In genomic region chr12:79041436-79041835, GRCm38 (mm10) we compare ENCODE assay signal across 27 mouse cellular contexts. TPM values are rescaled to one million over a fixed set of nuclear protein-coding genes. Genes with fewer than 3 reads are reported as not detected.
DNase-seq lines count a peak whose midpoint lies in the region; ATAC-seq and TF ChIP-seq lines count a peak whose summit lies in the region.
"Had no signal": no experiment of that assay in that cellular context is flagged by ENCODE, and none has a peak within 500 bp of the region (broad histone marks: within the 10 kb centered on the region; RNA-seq: fewer than 3 reads in every experiment).

No protein-coding gene starts in this region.

- TF ChIP-seq EP300 in stomach, postnatal 0 days (optimal IDR thresholded peaks at IDR 0.05) = peak; percentile 49

- 0 out of 2 replicates have a peak, but pooled peaks have one; percentile 44 for ATAC-seq in megakaryocyte progenitor cell, adult 5-6 weeks (replicated peaks; ENCODE audit: poor library complexity)
- ATAC-seq in stomach, postnatal 0 days (ENCODE audit: low FRiP score, low TSS enrichment) = peak; percentile 90
- ATAC-seq in hindbrain, postnatal 0 days = no peak
- ATAC-seq in neural tube, embryonic 15.5 days (ENCODE audit: low FRiP score) = no peak
- ATAC-seq: activated CD4-positive, CD25-positive, alpha-beta regulatory T cell, adult 4 months; forebrain, embryonic 16.5 days had no signal

- H3K9ac ChIP-seq in stomach, postnatal 0 days (ENCODE audit: low read length) = no peak overlapping the region
- H3K9ac ChIP-seq in hindbrain, postnatal 0 days (replicated peaks; ENCODE audit: low read length) = no peak overlapping the region
- no peak overlapping the region for H3K9ac ChIP-seq in neural tube, embryonic 15.5 days (replicated peaks)
- H3K9ac ChIP-seq: embryonic facial prominence, embryonic 12.5 days; heart, embryonic 13.5 days; hindbrain, embryonic 14.5 days; limb, embryonic 15.5 days; midbrain, embryonic 12.5 days; neural tube, embryonic 12.5 days had no signal

- no peaks in the 10 kb centered on the region for H3K27me3 ChIP-seq in stomach, postnatal 0 days (ENCODE audit: control insufficient read depth, insufficient read depth, low read length)
- H3K27me3 ChIP-seq in hindbrain, postnatal 0 days (ENCODE audit: insufficient read depth, low read length) = no peaks in the 10 kb centered on the region
- no peaks in the 10 kb centered on the region for H3K27me3 ChIP-seq in neural tube, embryonic 15.5 days (replicated peaks)
- H3K27me3 ChIP-seq: CH12.LX; embryonic facial prominence, embryonic 12.5 days; limb, embryonic 15.5 days; midbrain, embryonic 12.5 days; neural tube, embryonic 12.5 days had no signal

- TF ChIP-seq POLR2A in lung, adult 2 months (IDR thresholded peaks at IDR 0.05; ENCODE audit: borderline replicate concordance, extremely low read depth, low read depth, low read length) = no peak

- no peak overlapping the region for H3K4me2 ChIP-seq in stomach, postnatal 0 days (replicated peaks; ENCODE audit: low read depth)
- H3K4me2 ChIP-seq in hindbrain, postnatal 0 days (ENCODE audit: low read depth, low read length) = no peak overlapping the region
- no peak overlapping the region for H3K4me2 ChIP-seq in neural tube, embryonic 15.5 days
- H3K4me2 ChIP-seq: embryonic facial prominence, embryonic 12.5 days; heart, embryonic 13.5 days; hindbrain, embryonic 14.5 days; limb, embryonic 15.5 days; midbrain, embryonic 12.5 days; neural tube, embryonic 12.5 days had no signal

- no peak for TF ChIP-seq CTCF in lung, adult 2 months (IDR thresholded peaks at IDR 0.05; ENCODE audit: insufficient read depth, low read length)
- TF ChIP-seq CTCF in stomach, postnatal 0 days (IDR thresholded peaks at IDR 0.05; ENCODE audit: low read depth) = no peak
- TF ChIP-seq CTCF in hindbrain, postnatal 0 days (IDR thresholded peaks at IDR 0.05; ENCODE audit: low read depth) = no peak

- no peaks in the 10 kb centered on the region for H3K9me3 ChIP-seq in stomach, postnatal 0 days (ENCODE audit: control insufficient read depth, low read length)
- H3K9me3 ChIP-seq in hindbrain, postnatal 0 days (ENCODE audit: low read length) = 0 out of 2 replicates have a peak, but pooled peaks cover 2% of the 10 kb centered on the region
- H3K9me3 ChIP-seq in neural tube, embryonic 15.5 days (replicated peaks) = no peaks in the 10 kb centered on the region
- H3K9me3 ChIP-seq: embryonic facial prominence, embryonic 12.5 days; heart, embryonic 13.5 days; limb, embryonic 15.5 days; midbrain, embryonic 12.5 days; neural tube, embryonic 12.5 days had no signal

- no peaks in the 10 kb centered on the region for H3K4me1 ChIP-seq in lung, adult 2 months (ENCODE audit: control insufficient read depth, insufficient read depth, low read length)
- H3K4me1 ChIP-seq in stomach, postnatal 0 days (replicated peaks; ENCODE audit: control insufficient read depth, insufficient read depth) = no peaks in the 10 kb centered on the region
- H3K4me1 ChIP-seq in hindbrain, postnatal 0 days (ENCODE audit: insufficient read depth, low read length) = no peaks in the 10 kb centered on the region
- H3K4me1 ChIP-seq in neural tube, embryonic 15.5 days = no peaks in the 10 kb centered on the region
- H3K4me1 ChIP-seq: embryonic facial prominence, embryonic 12.5 days; midbrain, embryonic 12.5 days; neural tube, embryonic 12.5 days had no signal

- peak overlapping the region; percentile 75 for H3K27ac ChIP-seq in stomach, postnatal 0 days (replicated peaks)
- no peak overlapping the region for H3K27ac ChIP-seq in hindbrain, postnatal 0 days
- H3K27ac ChIP-seq in neural tube, embryonic 15.5 days (replicated peaks) = no peak overlapping the region
- H3K27ac ChIP-seq: embryonic facial prominence, embryonic 12.5 days; heart, embryonic 13.5 days; hindbrain, embryonic 14.5 days; layer of hippocampus, adult 2 months; limb, embryonic 15.5 days; macrophage; midbrain, embryonic 12.5 days; neural tube, embryonic 12.5 days had no signal

- H3K4me3 ChIP-seq in lung, adult 2 months (replicated peaks; ENCODE audit: extremely low read depth, low read depth, low read length) = no peak overlapping the region
- H3K4me3 ChIP-seq in stomach, postnatal 0 days (ENCODE audit: low read depth, low read length) = no peak overlapping the region
- H3K4me3 ChIP-seq in hindbrain, postnatal 0 days (ENCODE audit: low read length) = no peak overlapping the region
- H3K4me3 ChIP-seq in neural tube, embryonic 15.5 days (replicated peaks) = no peak overlapping the region
- H3K4me3 ChIP-seq: embryonic facial prominence, embryonic 12.5 days; erythroblast, embryonic 14.5 days; heart, embryonic 13.5 days; layer of hippocampus, adult 2 months; limb, embryonic 15.5 days; midbrain, embryonic 12.5 days; neural tube, embryonic 12.5 days had no signal

- DNase-seq in lung, postnatal 25 days (ENCODE audit: low spot score) = peak; percentile 45
- no peak for DNase-seq in lung, adult 2 months
- peak; percentile 94 for DNase-seq in fat pad, adult 2 months (ENCODE audit: extremely low read depth, low read depth, low spot score)
- DNase-seq in stomach, postnatal 0 days (ENCODE audit: low spot score) = peak; percentile 28
- no peak for DNase-seq in hindbrain, postnatal 0 days (ENCODE audit: low spot score)
- DNase-seq in thymus, postnatal 10 days (ENCODE audit: low spot score in 2 of 2) = no peak
- DNase-seq: adrenal gland, postnatal 14 days; cerebellum, postnatal 10 days; kidney, adult 18-20 months; kidney, postnatal 10 days; spleen, adult 18-20 months; thymus, postnatal 25 days had no signal

- no peaks in the 10 kb centered on the region for H3K36me3 ChIP-seq in stomach, postnatal 0 days (ENCODE audit: control insufficient read depth, insufficient read depth, low read length)
- no peaks in the 10 kb centered on the region for H3K36me3 ChIP-seq in hindbrain, postnatal 0 days (ENCODE audit: insufficient read depth, low read length)
- H3K36me3 ChIP-seq in neural tube, embryonic 15.5 days = 0 out of 2 replicates have a peak, but pooled peaks cover 4% of the 10 kb centered on the region
- H3K36me3 ChIP-seq: embryonic facial prominence, embryonic 12.5 days; limb, embryonic 15.5 days had no signal

RNA-seq across cellular contexts. Expression of gene Plekhh1, which starts 12.5 kb away (rescaled TPM):
- polyA plus RNA-seq in lung, adult 2 months (2012; rRNA removed) = 8.9 and 9.3 TPM in 2 replicates
- 0.22 and 0.25 TPM in 2 replicates for total RNA-seq in megakaryocyte progenitor cell, adult 5-6 weeks (2015)
- 0.24 and 0.25 TPM in 2 replicates for total RNA-seq in megakaryocyte progenitor cell, adult 5-6 weeks (2017)
- polyA plus RNA-seq in stomach, postnatal 0 days (2015; fragmentation: Nextera tagmentation; extraction: Ambion mirVana) = 6.1 and 6.9 TPM in 2 replicates
- total RNA-seq in hindbrain, postnatal 0 days (2014; rRNA removed) = 5.5 and 5.9 TPM in 2 replicates
- 1.2 and 1.4 TPM in 2 replicates for polyA plus RNA-seq in hindbrain, postnatal 0 days (2015; fragmentation: Nextera tagmentation; extraction: Ambion mirVana)
- 2.0 and 2.7 TPM in 2 replicates for polyA plus RNA-seq in neural tube, embryonic 15.5 days (2015; fragmentation: Nextera tagmentation; extraction: Ambion mirVana)
- total RNA-seq: monocyte, adult 5-6 weeks had no signal
- polyA plus RNA-seq: erythroblast, embryonic 14.5 days had no signal

RNA-seq across cellular contexts. Expression of gene Tmem229b, which starts 34.0 kb away (rescaled TPM):
- polyA plus RNA-seq in lung, adult 2 months (2012; rRNA removed) = 15.4 and 18.6 TPM in 2 replicates
- 73.3 and 75.4 TPM in 2 replicates for total RNA-seq in megakaryocyte progenitor cell, adult 5-6 weeks (2015)
- total RNA-seq in megakaryocyte progenitor cell, adult 5-6 weeks (2017) = 84.1 and 102 TPM in 2 replicates
- 4.7 and 4.9 TPM in 2 replicates for polyA plus RNA-seq in stomach, postnatal 0 days (2015; fragmentation: Nextera tagmentation; extraction: Ambion mirVana)
- total RNA-seq in hindbrain, postnatal 0 days (2014; rRNA removed) = 192 and 214 TPM in 2 replicates
- polyA plus RNA-seq in hindbrain, postnatal 0 days (2015; fragmentation: Nextera tagmentation; extraction: Ambion mirVana) = 51.0 and 54.4 TPM in 2 replicates
- 62.5 and 65.9 TPM in 2 replicates for polyA plus RNA-seq in neural tube, embryonic 15.5 days (2015; fragmentation: Nextera tagmentation; extraction: Ambion mirVana)

RNA-seq across cellular contexts. Expression of gene Pigh, which starts 48.0 kb away (rescaled TPM):
- polyA plus RNA-seq in lung, adult 2 months (2012; rRNA removed) = 12.9 and 15.0 TPM in 2 replicates
- 17.1 and 18.2 TPM in 2 replicates for total RNA-seq in megakaryocyte progenitor cell, adult 5-6 weeks (2015)
- total RNA-seq in megakaryocyte progenitor cell, adult 5-6 weeks (2017) = 13.2 and 15.8 TPM in 2 replicates
- 18.8 and 20.3 TPM in 2 replicates for polyA plus RNA-seq in stomach, postnatal 0 days (2015; fragmentation: Nextera tagmentation; extraction: Ambion mirVana)
- total RNA-seq in hindbrain, postnatal 0 days (2014; rRNA removed) = 25.0 and 41.9 TPM in 2 replicates
- polyA plus RNA-seq in hindbrain, postnatal 0 days (2015; fragmentation: Nextera tagmentation; extraction: Ambion mirVana) = 12.8 TPM in 2 replicates
- polyA plus RNA-seq in neural tube, embryonic 15.5 days (2015; fragmentation: Nextera tagmentation; extraction: Ambion mirVana) = 18.0 and 22.4 TPM in 2 replicates
- polyA plus RNA-seq: erythroblast, embryonic 14.5 days had no signal

Comparison
In these comparisons a context has a peak if more than half of its experiments do, and no peak if none do; other contexts are left out.
1. DNase-seq: peak in lung, postnatal 25 days (single experiment), fat pad, adult 2 months (single experiment) and stomach, postnatal 0 days (single experiment); none in lung, adult 2 months (single experiment), hindbrain, postnatal 0 days (single experiment) and thymus, postnatal 10 days (0 of 2).
2. ATAC-seq: peak in megakaryocyte progenitor cell, adult 5-6 weeks (single experiment) and stomach, postnatal 0 days (single experiment); none in hindbrain, postnatal 0 days (single experiment) and neural tube, embryonic 15.5 days (single experiment).